Mouse (Mus musculus) heart, embryonic 15.5 days (tissue): Measurements from ENCODE around the gene Palm3. TPM values are rescaled to one million over a fixed set of nuclear protein-coding genes. Genes with fewer than 3 reads are reported as not detected.

Experiments
- ATAC-seq: fragments of 200-750 bp; cut with Nextera tagmentation; replicated peaks from 2 replicates; pipeline ENCODE4 v1.8.0; 2017; ENCODE audit warnings: low read depth, moderate TSS enrichment; ENCODE audit not compliant: insufficient number of reproducible peaks, insufficient read depth, low FRiP score
- H3K27ac ChIP-seq: fragments of 300-500 bp; sonication (generic); 2 replicates; pipeline ENCODE4 v1.5.1; 2015; ENCODE audit warnings: mild to moderate bottlenecking, inconsistent platforms
- H3K27me3 ChIP-seq: fragments of 300-500 bp; sonication (generic); 2 replicates; pipeline ENCODE4 v1.6.1; 2015; ENCODE audit warnings: inconsistent platforms
- H3K36me3 ChIP-seq: fragments of 300-500 bp; sonication (generic); 2 replicates; pipeline ENCODE4 v1.6.1; 2015; ENCODE audit warnings: mild to moderate bottlenecking, inconsistent platforms
- H3K4me1 ChIP-seq: fragments of 300-500 bp; sonication (generic); replicated peaks from 2 replicates; pipeline ENCODE4 v1.6.1; 2015; ENCODE audit warnings: inconsistent platforms
- H3K4me2 ChIP-seq: fragments of 300-500 bp; sonication (generic); 2 replicates; pipeline ENCODE4 v1.6.1; 2015; ENCODE audit warnings: inconsistent platforms, mild to moderate bottlenecking, moderate library complexity
- H3K4me3 ChIP-seq: fragments of 300-500 bp; sonication (generic); 2 replicates; pipeline ENCODE4 v1.5.1; 2015; ENCODE audit warnings: mild to moderate bottlenecking, inconsistent platforms
- H3K9ac ChIP-seq: fragments of 300-500 bp; sonication (generic); 2 replicates; pipeline ENCODE4 v1.6.1; 2015; ENCODE audit warnings: mild to moderate bottlenecking, inconsistent platforms
- H3K9me3 ChIP-seq: fragments of 300-500 bp; sonication (generic); replicated peaks from 2 replicates; pipeline ENCODE4 v1.6.1; 2016; ENCODE audit warnings: inconsistent platforms
- WGBS: fragments of 180-500 bp; shearing (Covaris S2); methylation state at CpG from one replicate; pipeline ENCODE4 v1.1.7; 2015; ENCODE audit warnings: mixed read lengths; 5-methylcytosine and 5-hydroxymethylcytosine counted together
- polyA plus RNA-seq: library from polyadenylated mRNA; unstranded; fragments of >200 nt; fragmentation: Nextera tagmentation; extraction: Ambion mirVana; gene quantifications from 2 replicates; pipeline ENCODE4 v1.2.1, GENCODE M21; 2015

Gene Palm3
- polyA plus RNA-seq, 1 experiment from 2014 or later: 1.2 TPM

DNA sequence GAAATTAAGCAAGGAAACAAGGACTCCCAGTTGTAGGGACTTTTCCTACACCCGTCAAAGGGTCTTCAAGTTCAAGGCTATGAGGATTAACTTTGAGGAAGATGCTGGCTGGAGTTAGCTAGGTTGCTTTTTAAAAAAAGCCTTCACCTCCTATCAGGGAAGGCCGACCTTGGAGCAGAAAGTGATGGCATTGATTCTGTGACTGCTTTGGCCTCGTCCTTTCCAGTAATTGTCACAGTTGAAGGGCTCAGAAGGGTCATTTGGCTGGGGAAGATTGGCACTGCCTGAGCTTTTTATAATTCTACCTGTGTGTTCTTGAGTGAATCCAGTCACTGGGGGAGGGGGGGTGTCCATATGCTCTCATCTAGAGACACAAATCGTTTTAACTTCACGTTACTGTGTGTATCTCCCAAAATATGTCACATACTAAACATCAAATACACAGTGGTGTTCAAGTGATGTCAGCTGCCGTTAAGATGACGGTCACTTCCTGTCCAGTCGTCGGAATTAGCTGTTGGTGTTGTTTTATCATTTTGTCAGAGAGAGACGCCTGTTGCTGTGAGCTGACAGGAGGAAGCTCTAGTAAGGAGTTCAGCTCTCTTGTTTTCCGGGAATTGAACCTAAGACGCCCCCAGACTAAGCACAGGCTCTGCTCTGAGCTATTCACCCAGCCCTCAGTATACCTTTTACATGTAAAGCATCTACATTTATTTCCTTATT, 47.2 kb downstream of the Palm3 start:
- Histone ChIP-seq H3K9ac (no peak overlapping the region; the same call in 1 of the 2 replicates), H3K4me1 (peaks cover 56% of the 10 kb centered on the region), H3K4me2 (peak overlapping the region; percentile 58; the same call in 1 of the 2 replicates), H3K36me3 (no peaks in the 10 kb centered on the region), H3K4me3 (no peak overlapping the region), H3K9me3 (no peaks in the 10 kb centered on the region), H3K27ac (peak overlapping the region; percentile 55), H3K27me3 (no peaks in the 10 kb centered on the region)
- ATAC-seq: no peak
- WGBS: 45% methylated on average over 12 of the region's 12 CpGs

DNA sequence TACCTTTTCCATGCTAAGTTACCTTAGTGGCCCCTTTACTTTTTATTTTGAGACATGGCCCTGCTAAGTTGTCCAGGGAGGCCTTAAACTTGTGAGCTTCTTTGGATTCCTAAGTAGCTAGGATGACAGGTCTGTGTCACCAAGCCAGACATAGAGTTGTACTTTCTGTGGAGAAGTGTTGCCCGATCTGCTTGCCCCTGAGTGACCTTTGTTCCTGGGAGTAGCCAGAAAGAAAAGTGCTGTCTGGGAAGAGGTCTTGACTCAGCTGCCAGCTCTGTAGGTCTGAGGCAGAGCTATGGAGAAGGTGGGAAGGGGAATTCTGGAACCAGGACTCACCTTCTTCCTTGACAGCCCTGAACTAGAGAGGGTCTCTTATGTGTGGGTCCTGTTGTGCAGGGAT, 47.9 kb downstream of the Palm3 start:
- H3K4me2 ChIP-seq: peak overlapping the region; percentile 19; the same call in 1 of the 2 replicates
- WGBS: 30% methylated on average over 1 of the region's 1 CpGs
- no peak for ATAC-seq
- H3K9me3 ChIP-seq: no peaks in the 10 kb centered on the region
- H3K4me1 ChIP-seq: peaks cover 56% of the 10 kb centered on the region
- H3K4me3 ChIP-seq: no peak overlapping the region
- no peaks in the 10 kb centered on the region for H3K36me3 ChIP-seq
- H3K27ac ChIP-seq: peak overlapping the region; percentile 55
- H3K9ac ChIP-seq: no peak overlapping the region
- no peaks in the 10 kb centered on the region for H3K27me3 ChIP-seq

GRCm38 (mm10) chr8:84069750-84070149, 48.5 kb downstream of the Palm3 start:
- Histone ChIP-seq H3K27me3 (no peaks in the 10 kb centered on the region), H3K9me3 (no peaks in the 10 kb centered on the region), H3K27ac (no peak overlapping the region), H3K4me3 (no peak overlapping the region), H3K9ac (no peak overlapping the region), H3K4me1 (peaks cover 56% of the 10 kb centered on the region), H3K36me3 (no peaks in the 10 kb centered on the region), H3K4me2 (no peak overlapping the region)
- WGBS: 72% methylated on average over 2 of the region's 2 CpGs
- no peak for ATAC-seq

DNA sequence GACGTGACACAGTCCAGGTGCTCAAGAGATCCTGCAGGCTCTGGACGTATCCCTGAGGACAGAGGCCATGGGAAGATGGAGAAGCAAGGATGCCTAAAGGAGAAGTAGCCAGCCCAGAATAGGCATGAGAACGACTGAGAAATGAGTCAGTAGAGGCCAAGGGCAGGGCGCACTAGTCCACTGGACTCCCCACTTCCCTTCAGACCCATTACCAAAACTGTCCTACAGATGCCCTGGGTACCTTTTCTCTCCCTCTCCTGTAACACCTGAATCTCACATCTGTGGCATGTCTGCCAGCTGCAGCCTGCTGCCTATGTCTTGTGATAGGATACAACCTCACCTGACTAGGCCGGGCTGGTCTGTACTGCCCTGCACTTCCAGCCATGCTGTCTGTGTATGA, 49.0 kb downstream of the Palm3 start:
- 79% methylated on average over 5 of the region's 5 CpGs for WGBS
- Histone ChIP-seq H3K27ac (peak overlapping the region; percentile 9; the same call in 1 of the 2 replicates), H3K4me3 (no peak overlapping the region), H3K36me3 (no peaks in the 10 kb centered on the region), H3K27me3 (no peaks in the 10 kb centered on the region), H3K9ac (no peak overlapping the region), H3K9me3 (no peaks in the 10 kb centered on the region), H3K4me1 (peaks cover 56% of the 10 kb centered on the region), H3K4me2 (no peak overlapping the region)
- no peak for ATAC-seq

GRCm38 (mm10) chr8:84070667-84071066, 49.4 kb downstream of the Palm3 start:
- H3K4me3 ChIP-seq: no peak overlapping the region
- ATAC-seq: no peak
- H3K9me3 ChIP-seq: no peaks in the 10 kb centered on the region
- H3K27ac ChIP-seq: peak overlapping the region; percentile 9; the same call in 1 of the 2 replicates
- no peaks in the 10 kb centered on the region for H3K36me3 ChIP-seq
- H3K27me3 ChIP-seq: no peaks in the 10 kb centered on the region
- H3K9ac ChIP-seq: no peak overlapping the region
- peaks cover 54% of the 10 kb centered on the region for H3K4me1 ChIP-seq
- 62% methylated on average over 2 of the region's 2 CpGs for WGBS
- no peak overlapping the region for H3K4me2 ChIP-seq

- 42% methylated on average over 3 of the region's 3 CpGs for WGBS
- Histone ChIP-seq H3K9ac (no peak overlapping the region), H3K4me3 (no peak overlapping the region)
These were observed 50.6 kb downstream of the Palm3 start for GRCm38 (mm10) chr8:84071921-84072320.

GRCm38 (mm10) chr8:84072321-84072720, 51.0 kb downstream of the Palm3 start:
- H3K36me3 ChIP-seq: no peaks in the 10 kb centered on the region
- no peak overlapping the region for H3K4me2 ChIP-seq
- H3K4me3 ChIP-seq: no peak overlapping the region
- no peak for ATAC-seq
- no peaks in the 10 kb centered on the region for H3K27me3 ChIP-seq
- WGBS: 90% methylated on average over 10 of the region's 10 CpGs
- peaks cover 54% of the 10 kb centered on the region for H3K4me1 ChIP-seq
- H3K9ac ChIP-seq: no peak overlapping the region
- H3K9me3 ChIP-seq: no peaks in the 10 kb centered on the region
- H3K27ac ChIP-seq: no peak overlapping the region

More at GRCm38 (mm10) chr8:84071921-84072320, 50.6 kb downstream of the Palm3 start:
- no peaks in the 10 kb centered on the region for H3K9me3 ChIP-seq
- peaks cover 54% of the 10 kb centered on the region for H3K4me1 ChIP-seq
- H3K36me3 ChIP-seq: no peaks in the 10 kb centered on the region
- H3K27ac ChIP-seq: no peak overlapping the region
- no peak for ATAC-seq
- H3K4me2 ChIP-seq: no peak overlapping the region
- no peaks in the 10 kb centered on the region for H3K27me3 ChIP-seq

GRCm38 (mm10) chr8:84073230-84073976, 52.1 kb downstream of the Palm3 start:
- ATAC-seq: no peak
- Histone ChIP-seq H3K4me2 (no peak overlapping the region), H3K9ac (no peak overlapping the region), H3K27ac (no peak overlapping the region), H3K4me1 (peaks cover 44% of the 10 kb centered on the region), H3K27me3 (no peaks in the 10 kb centered on the region), H3K36me3 (no peaks in the 10 kb centered on the region), H3K9me3 (no peaks in the 10 kb centered on the region), H3K4me3 (no peak overlapping the region)
- 67% methylated on average over 9 of the region's 10 CpGs for WGBS

DNA sequence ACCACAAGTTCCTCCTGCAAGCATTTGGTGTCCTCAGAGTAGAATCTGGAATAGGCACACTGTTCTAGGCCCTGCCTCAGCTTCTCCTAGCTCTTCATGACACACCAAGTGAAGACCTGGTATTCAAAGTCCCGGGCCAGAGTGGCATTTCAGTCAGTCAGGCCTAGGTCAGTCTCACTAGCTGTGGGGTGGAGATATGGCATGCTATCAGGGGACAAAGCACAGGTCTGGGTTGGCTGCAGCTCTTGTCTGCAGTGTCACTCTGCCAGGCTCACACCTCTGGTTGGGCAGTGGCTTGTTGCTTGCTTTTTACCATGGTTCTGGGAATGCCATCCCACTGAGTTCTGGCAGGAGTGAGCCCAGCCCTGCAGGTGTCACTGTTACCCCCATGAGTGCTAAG, 55.1 kb downstream of the Palm3 start:
- ATAC-seq: no peak
- H3K9ac ChIP-seq: no peak overlapping the region
- no peak overlapping the region for H3K27ac ChIP-seq
- H3K36me3 ChIP-seq: peaks cover 18% of the 10 kb centered on the region
- peaks cover 22% of the 10 kb centered on the region for H3K4me1 ChIP-seq
- no peak overlapping the region for H3K4me2 ChIP-seq
- no peaks in the 10 kb centered on the region for H3K9me3 ChIP-seq
- H3K4me3 ChIP-seq: no peak overlapping the region
- WGBS: 81% methylated on average over 1 of the region's 1 CpGs
- no peaks in the 10 kb centered on the region for H3K27me3 ChIP-seq

- no peak overlapping the region for H3K9ac ChIP-seq
- WGBS: 80% methylated on average over 3 of the region's 3 CpGs
These were observed 55.6 kb downstream of the Palm3 start for GRCm38 (mm10) chr8:84076849-84077248.

GRCm38 (mm10) chr8:84079206-84079605, 57.9 kb downstream of the Palm3 start:
- 45% methylated on average over 5 of the region's 5 CpGs for WGBS
- Histone ChIP-seq H3K27me3 (no peaks in the 10 kb centered on the region), H3K4me3 (no peak overlapping the region), H3K4me1 (peaks cover 8% of the 10 kb centered on the region), H3K27ac (no peak overlapping the region), H3K9ac (no peak overlapping the region), H3K4me2 (no peak overlapping the region), H3K36me3 (peaks cover 42% of the 10 kb centered on the region), H3K9me3 (no peaks in the 10 kb centered on the region)
- ATAC-seq: no peak

More at GRCm38 (mm10) chr8:84076849-84077248, 55.6 kb downstream of the Palm3 start:
- no peak for ATAC-seq
- Histone ChIP-seq H3K36me3 (peaks cover 19% of the 10 kb centered on the region), H3K4me2 (no peak overlapping the region), H3K27me3 (no peaks in the 10 kb centered on the region), H3K4me3 (no peak overlapping the region), H3K9me3 (no peaks in the 10 kb centered on the region), H3K27ac (no peak overlapping the region), H3K4me1 (peaks cover 19% of the 10 kb centered on the region)
